Mouse (Mus musculus) bone marrow macrophage, adult 2 months (primary cell): ENCODE results near the gene Plekhg1.

ENCODE experiments used
- CTCF ChIP-seq: IDR thresholded peaks from 2 replicates; pipeline ENCODE4 v1.5.1; 2012; ENCODE audit warnings: low read depth, mild to moderate bottlenecking, low read length, moderate library complexity
- POLR2A ChIP-seq: IDR thresholded peaks from 2 replicates; pipeline ENCODE4 v1.6.1; 2012; ENCODE audit warnings: mild to moderate bottlenecking, low read depth, low read length, borderline replicate concordance

DNA sequence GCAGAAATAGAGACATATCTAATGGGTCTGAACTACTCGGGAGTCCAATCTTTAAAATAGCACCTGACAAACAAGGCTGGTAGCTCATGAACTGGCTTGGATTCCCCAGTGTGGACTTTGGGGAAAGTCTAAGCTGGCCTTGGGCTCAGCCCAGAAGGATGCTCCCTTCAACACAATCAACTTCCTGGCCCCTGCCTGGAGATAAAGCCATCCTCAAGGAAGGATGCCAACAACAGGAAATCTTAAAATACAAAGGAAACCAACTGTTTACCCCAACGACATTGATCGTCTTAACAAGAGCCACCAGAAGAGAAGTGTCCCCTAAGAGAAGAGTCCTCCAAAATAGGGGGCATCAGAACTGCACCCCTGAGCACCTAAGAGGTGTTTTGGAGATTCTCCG is 38.3 kb upstream of the Plekhg1 start:
- TF ChIP-seq CTCF (no peak), POLR2A (no peak)
